Mouse (Mus musculus) cerebellum, adult 9-10 months (tissue): ENCODE data around the gene Traf4.

Experiments
- DNase-seq: peaks from one replicate; pipeline ENCODE4 v3.0.0; 2022

Traf4 gene

GRCm38 (mm10) chr11:78182450-78182849 lies 17.1 kb upstream of the Traf4 start:
- DNase-seq, result no peak

- no peak for DNase-seq
These were observed 16.5 kb upstream of the Traf4 start for GRCm38 (mm10) chr11:78181830-78182357.

- no peak for DNase-seq
These were observed 14.8 kb upstream of the Traf4 start for GRCm38 (mm10) chr11:78180081-78180761.

- DNase-seq, result no peak
These were observed 14.1 kb upstream of the Traf4 start for GRCm38 (mm10) chr11:78179438-78179999.

GRCm38 (mm10) chr11:78178859-78179437 lies 13.6 kb upstream of the Traf4 start:
- peak; percentile 70 for DNase-seq

- peak; percentile 93 for DNase-seq
These were observed 12.8 kb upstream of the Traf4 start for GRCm38 (mm10) chr11:78177903-78178858.

- DNase-seq, result no peak
These were observed 12.0 kb upstream of the Traf4 start for GRCm38 (mm10) chr11:78177437-78177836.

- DNase-seq, result no peak
These were observed 11.5 kb upstream of the Traf4 start for GRCm38 (mm10) chr11:78176905-78177331.

GRCm38 (mm10) chr11:78176402-78176862 lies 11.0 kb upstream of the Traf4 start, which contains the start of the genes Nek8 and Tlcd1:
Gene Nek8, minus strand, starts transcription at chr11:78176675.
Gene Tlcd1, plus strand, starts transcription at chr11:78176711.
- DNase-seq, result peak; percentile 85

GRCm38 (mm10) chr11:78175771-78176401 lies 10.5 kb upstream of the Traf4 start:
- no peak for DNase-seq

- DNase-seq, result no peak
These were observed 9.1 kb upstream of the Traf4 start for GRCm38 (mm10) chr11:78174506-78174905.

GRCm38 (mm10) chr11:78172748-78173383 lies 7.5 kb upstream of the Traf4 start:
- DNase-seq, result no peak

GRCm38 (mm10) chr11:78172034-78172747 lies 6.8 kb upstream of the Traf4 start:
- no peak for DNase-seq

GRCm38 (mm10) chr11:78171328-78171727 lies 5.9 kb upstream of the Traf4 start:
- DNase-seq, result no peak

- DNase-seq, result no peak
These were observed 4.9 kb upstream of the Traf4 start for GRCm38 (mm10) chr11:78170306-78170705.

GRCm38 (mm10) chr11:78168541-78169468 lies 3.4 kb upstream of the Traf4 start:
- no peak for DNase-seq

- DNase-seq, result peak; percentile 26
These were observed 2.0 kb upstream of the Traf4 start for GRCm38 (mm10) chr11:78167257-78167959.

GRCm38 (mm10) chr11:78166640-78167039 lies 1.3 kb upstream of the Traf4 start:
- DNase-seq, result peak; percentile 24

GRCm38 (mm10) chr11:78166161-78166560 lies 772 bp upstream of the Traf4 start:
- DNase-seq, result no peak
